Mouse (Mus musculus) adrenal gland, postnatal 10 days (tissue): Measurements from ENCODE around the gene Dclk2. TPM values are rescaled to one million over a fixed set of nuclear protein-coding genes. Genes with fewer than 3 reads are reported as not detected.

ENCODE experiments used
- DNase-seq: peaks from one replicate; pipeline ENCODE4 v3.0.0; 2021; ENCODE audit warnings: mixed read lengths
- total RNA-seq, 2 experiments: library from RNA; stranded (reverse); gene quantifications; 2 replicates each; pipeline ENCODE4 v1.2.3; 2021

Gene Dclk2
- total RNA-seq, 2 experiments from 2014 or later: 7.7 to 12.6 TPM

DNA sequence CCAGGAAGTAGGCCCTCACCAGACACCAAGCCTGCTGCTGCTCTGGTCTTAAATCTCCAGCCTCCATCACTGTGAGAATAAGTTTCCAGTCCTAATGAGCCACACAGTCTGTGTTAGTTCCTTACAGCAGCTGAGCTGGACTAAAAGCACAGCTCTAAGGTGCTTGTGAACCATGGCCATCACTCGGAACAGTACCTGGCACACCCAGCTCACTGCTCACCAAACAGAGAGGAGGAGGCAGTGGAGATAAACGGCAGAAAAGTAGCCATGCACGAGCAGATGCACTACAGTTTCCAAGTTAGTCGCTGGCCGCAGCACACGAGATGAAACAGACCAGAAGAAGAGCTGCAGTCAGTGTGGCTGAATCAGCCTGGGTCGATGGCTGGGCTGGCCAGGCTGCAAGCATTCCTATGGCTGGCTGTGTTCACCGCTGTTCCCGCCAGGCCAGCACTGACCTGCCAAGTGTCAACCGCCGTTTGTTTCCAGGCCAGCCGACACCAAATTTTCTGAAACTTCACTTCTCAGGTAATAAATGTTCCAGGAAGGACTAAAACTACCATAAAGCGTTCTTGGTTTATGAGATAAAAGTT, 122.7 kb downstream of the Dclk2 start:
- no peak for DNase-seq

DNA sequence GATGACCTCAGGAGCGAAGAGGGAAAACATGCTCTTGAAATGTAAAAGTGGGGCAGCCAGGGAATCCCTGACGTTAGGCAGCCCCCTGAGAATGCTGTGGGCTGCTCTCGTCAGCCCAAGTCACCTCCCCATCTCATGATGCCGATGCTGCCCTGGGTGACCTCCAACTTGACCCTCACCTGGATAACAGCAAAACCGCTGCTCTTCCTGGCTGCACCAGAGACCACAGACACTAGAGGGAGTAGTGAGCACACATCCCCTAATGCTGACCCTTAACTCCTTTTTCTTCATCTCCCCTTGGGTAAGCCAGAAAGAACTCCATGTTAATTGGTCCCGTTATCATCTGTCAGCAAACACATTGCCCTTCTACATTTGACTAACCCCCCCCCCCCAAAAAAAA, 123.9 kb downstream of the Dclk2 start:
- no peak for DNase-seq

DNA sequence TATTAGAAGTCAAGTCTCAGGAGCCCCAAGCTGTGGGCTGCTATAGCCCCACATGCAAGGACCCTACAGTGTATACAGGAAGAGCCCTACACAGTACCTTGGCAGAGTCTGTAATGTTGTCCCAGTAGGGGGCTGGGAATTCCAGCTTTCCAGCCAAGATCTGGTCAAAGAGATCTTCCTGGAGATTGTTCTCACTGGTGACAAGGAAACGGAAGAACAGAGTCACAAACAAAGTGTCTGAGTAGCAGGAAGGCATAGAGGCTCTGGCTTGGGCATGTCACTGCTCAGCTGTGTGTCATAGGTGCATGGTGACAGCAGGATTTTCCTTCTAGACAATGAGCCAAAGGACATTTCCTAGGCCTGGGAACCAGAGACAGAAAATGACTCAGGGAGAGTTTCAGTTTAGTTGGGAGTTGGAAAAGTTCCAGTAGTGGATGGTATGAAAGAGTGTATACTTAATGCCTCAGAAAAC, 126.9 kb downstream of the Dclk2 start:
- DNase-seq: peak; percentile 36

DNA sequence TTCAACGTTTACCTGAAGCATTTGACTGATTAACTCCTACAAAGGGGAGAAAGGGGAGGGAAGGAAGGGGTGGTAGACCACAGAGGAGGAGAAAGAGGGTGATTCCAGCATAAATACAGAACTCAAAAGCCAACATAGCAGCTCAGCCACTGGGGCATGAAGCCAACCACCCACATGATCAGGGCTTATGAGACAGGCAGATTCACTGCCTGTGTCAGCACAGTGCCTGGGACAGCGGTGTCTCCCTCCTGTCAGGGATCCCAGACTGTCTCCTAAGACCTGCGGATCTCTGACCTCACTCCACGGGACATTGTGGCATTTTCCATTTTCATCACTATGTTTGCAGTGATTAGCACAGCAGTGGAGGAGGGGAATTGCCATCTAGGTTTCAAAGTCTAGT, 127.4 kb downstream of the Dclk2 start:
- peak; percentile 27 for DNase-seq

DNA sequence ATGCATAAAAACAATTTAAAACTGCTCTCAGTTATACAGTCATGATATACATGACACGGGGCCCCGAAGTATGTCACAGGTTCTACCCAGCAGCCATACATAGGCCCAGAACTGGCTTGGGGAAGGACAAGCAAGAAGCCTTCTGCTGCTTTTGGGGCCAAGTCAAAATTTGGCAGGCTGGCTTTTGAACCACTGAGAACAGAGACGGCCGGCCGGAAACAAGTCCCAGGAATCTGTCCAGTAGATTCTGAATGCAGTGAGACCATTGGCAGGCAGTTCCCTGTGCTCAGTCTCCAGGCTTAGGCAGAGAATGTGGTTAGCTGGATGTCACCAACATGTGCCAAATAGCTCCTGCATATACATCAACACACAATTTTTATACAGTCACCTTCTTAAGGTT, 130.9 kb downstream of the Dclk2 start:
- DNase-seq: no peak

DNA sequence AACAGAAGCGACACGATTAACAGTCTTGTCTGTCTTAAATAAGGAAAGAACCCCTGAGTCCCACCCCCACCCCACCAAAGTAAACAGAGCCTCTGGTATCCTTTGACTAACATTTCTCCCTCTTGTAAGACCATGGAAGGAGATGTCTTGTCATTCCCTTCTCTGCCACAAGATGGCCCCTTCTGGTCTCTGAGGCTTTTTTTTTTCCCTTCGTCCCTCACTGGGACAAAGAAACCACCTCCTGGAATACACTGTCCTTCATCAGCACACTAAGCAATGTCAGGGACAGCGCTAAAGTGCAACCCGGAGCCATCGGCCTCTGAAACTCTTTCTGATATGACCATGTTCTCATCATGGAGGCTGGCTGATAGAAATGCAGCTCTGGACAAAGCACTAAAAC, 131.9 kb downstream of the Dclk2 start:
- peak; percentile 84 for DNase-seq

DNA sequence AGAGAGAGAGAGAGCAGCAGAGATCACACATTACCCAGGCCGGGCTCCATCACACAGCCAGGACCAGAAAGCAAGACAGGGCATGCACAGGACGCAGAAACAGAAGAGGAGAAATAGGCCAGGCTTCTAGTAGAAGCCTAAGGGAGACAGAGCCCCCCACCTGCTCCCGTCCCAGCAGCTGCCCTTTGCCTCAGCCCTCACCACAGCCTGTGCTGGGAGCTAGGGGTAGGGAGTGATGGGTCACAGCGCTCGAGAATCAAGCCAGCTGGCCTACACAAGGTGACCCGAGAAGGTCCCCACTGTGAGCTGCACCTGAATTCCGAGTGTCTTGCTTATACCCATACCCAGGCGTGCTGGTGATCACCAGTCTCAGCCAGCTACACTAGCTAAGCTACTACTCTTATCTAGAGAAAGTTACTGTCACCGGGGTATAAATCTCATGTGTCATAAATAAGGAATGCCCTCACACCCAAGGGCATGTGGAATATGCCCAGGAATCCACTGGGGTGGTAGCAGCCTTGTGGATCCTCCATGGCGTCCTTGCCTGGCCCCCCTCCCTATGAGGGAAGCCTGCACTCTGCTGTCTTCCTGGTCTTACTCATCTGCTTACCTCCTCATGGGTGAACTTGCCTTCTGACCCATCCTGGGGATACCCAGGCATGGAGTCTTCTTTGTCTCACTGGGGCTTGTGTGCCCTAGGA, 133.1 kb downstream of the Dclk2 start:
- peak; percentile 41 for DNase-seq

DNA sequence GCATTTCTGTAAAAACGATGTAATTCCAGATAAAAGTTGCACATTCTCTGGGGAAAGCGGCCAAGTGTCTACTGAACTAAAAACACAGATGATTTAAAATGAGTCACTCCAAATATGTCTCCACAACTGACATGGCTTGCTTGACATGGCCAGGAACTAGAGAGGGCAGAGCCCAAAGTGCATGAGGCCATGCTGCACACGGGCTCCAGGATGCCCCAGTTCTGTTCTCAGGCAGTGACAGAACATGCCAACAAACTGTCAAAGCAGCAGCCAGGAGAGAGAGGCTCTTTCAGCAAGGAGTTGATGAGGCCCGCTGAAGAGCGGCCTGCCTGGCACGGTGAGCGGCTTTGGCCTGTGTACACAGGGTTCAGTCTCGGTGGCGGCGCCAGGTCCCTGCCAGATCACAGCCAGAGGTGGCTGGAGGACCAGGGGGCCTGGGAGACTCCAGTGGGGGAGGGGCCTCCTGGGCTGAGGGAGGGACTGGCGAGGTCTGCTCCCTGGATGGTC, 133.8 kb downstream of the Dclk2 start:
- DNase-seq: peak; percentile 71

DNA sequence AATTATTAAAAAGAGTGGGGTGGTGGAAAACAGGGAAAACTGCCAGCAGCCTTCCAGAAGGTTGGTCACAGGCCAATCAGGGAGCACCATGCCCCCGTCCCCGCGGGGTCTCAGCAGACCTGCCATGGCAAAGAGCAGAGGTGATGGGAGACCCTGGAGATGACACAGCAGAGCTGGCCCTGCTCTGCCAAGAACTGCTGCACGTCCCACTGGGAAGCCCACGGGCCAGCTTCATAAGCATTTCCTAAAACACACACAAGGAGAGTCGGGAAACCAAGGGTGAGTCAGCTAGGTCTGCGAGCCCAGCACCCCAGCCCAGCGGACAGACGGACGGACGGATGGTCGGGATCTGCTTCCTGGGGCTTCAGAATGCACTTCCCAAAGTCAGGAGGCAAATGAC, 134.4 kb downstream of the Dclk2 start:
- DNase-seq: peak; percentile 26

DNA sequence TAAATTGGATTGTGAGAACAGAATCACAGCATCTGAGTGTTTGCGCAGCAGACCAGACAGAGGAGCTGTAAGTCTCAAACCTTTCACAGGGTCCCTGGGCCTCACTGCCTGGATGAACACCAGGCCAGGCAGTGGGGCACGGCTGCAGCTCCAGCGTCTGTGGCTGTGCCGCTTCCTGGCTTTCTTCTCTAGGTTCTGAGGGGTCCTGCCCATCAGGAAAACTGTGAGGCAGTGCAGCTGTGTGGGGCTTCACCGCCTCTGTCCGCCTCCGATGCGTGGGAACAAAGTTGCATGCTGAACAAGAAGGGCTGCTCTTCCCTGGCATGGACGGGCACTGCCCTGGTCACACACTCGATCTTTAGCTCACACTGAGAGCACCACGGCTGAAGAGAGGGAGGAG, 135.7 kb downstream of the Dclk2 start:
- DNase-seq: no peak

DNA sequence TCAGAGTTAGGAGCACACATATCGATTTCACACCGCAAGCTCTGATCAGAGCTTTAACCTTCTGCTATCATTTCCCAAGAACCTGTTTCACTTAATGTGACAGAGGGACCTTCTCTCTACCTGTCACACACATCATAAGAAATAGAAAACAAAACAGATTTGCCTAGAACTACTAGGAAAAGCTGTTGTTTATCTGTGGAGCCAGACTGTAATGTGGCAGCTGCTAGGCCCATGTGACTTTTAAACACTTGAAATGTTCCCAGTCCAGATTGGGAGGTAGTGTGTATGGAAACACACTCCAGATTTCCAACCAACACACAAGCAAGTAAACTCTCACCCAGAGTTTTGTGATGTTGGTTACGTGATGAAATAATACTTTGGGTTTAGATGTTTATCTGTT, 136.6 kb downstream of the Dclk2 start:
- DNase-seq: no peak

DNA sequence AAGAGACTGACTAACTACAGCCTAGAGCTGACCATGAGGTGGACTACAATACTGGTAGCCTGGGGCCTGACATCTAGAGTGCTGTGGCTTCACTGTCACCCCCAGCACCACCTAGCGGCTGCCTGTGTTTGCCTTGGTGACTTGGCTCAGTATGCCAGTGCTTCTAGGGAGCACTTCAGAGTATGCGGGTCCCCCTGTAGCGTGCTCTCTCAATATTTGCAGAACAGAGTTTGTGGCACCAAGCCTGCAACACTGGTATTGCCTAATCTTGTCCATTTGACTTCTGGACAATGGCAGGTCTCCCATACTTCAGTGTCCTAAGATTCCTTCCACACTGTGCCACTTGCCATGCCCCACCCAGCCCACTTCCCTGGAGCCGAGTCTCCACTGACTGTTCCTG, 140.9 kb downstream of the Dclk2 start:
- peak; percentile 40 for DNase-seq

DNA sequence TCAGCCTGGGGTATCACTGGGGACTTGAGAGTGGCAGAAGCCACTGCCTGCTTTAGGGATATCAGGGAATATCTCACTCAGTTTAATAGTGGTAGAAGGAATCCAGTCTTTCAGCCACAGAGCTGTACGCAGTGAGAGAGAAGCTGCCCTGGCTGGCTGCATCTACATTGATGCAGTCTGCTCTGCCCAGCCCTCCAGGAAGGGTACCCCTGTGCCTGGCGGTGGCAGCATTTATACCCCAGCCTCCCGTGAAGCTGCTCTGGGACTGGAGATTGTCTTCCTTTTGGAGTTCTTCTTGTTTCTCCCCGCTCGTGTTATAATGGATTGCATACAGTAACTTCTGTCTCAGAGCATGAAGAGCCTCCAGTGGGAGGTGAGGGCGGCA, 145.2 kb downstream of the Dclk2 start:
- DNase-seq: no peak

DNA sequence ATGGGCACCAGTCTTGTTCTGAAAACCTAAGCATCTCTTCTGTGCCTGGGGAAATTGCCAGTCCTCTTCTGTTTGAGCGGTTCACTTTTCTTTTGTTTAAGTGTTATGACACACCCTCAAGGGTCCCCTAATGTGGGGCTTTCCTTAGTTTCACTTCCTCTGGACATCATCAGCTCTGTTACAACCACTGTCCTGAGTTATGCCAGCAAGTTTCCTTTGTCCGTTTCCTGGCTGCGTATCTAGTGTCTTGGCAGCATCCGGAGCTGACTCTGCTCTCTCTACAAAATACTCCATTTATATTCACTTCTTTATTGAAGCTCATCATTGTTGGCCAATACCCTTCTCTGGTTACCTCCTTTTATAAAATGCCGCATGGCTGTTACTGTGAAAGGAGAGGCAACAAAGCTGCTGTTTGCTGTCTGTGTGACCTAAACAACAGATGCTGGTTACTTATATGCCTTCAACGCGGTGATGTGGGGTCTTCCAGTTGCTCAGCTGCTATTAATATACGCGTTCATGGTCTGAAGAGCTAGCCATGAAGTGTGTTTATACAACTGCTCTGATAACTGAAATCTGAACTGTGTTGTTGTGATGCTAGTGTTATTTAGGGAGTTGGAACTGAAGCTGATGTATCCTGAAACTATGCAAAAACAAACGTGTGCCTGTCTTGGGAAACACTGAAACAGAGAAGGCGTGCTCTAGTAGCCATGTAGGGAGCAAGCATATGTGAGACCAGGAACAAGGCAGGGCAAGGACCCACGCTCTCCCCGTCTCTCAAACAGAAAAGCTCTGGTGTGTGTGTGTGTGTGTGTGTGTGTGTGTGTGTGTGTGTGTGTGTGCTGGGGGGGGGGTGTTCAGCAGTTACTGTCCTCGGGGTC, 145.8 kb downstream of the Dclk2 start:
- DNase-seq: no peak

DNA sequence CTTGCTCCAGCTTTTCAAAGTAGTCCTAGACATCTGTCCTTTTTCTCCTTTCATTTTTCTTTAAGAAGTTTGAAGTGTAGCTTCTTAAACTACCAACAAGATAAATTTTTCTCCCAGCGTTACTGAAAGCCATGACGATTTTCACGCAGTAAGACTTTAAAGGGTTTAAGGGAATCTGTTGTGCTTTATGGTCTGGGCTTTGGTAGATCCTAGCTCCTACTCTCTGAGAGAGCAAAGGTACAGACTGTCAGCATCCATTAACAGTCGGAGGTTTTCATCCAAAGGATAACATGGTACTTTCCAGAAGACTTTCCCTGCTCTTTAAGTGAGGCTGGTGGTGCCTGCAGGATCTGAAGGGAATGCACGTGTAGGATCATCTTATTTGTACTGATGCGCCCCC, 151.7 kb downstream of the Dclk2 start:
- no peak for DNase-seq

DNA sequence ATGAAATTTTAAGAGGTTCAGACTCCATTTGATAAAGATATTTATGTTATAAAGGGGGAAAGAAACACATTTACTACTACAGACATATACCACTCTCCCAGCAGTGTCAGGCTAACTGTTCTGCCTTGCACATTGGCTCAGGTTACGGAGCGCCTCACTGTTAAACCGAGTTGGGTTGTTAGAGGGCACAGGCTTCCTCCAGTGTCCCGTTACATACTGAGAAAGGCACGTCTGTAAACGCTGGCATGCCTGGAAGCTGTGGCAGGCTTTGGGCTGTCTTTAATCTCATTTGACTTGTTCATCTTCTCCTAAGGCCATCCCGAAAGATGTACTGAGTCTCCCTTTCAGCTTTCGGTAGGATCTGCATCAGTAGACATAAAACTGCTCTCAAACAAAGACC, 152.1 kb downstream of the Dclk2 start:
- DNase-seq: no peak

DNA sequence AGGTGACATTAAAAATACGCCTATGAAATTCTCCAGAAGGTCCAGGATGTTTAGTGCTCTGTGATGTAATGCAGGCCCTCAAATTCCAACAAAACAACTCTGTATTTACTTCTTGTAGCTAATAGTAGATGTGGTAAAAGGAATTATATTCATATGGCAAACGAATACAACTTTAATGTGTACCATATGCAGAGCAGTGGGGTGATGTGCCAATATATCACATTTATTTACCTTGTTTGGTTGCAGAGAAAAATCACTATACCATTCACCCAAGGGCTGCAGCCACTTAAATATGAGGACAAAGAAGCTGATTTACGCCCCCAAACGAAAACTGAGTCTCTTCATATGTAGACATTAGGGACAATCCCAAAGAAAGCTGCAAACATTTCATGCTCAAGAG, 158.2 kb downstream of the Dclk2 start:
- no peak for DNase-seq

DNA sequence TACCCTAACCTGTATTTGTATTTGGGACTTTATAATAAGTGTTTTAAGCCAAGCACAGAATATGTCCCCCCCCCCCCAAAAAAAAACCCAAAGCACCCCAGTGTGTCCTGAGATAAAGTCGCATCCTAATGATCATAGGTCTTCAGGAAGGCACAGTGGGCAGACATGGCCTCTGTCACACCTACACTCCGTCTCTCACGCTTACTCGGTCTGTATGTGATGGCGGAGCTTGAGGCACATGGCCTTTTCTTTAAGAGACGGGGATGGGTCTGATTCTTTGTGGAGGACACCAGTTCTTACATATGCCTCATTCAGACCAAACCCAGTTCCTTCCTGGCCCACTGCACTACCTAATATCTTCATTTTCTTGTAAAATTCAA, 158.6 kb downstream of the Dclk2 start:
- DNase-seq: no peak

DNA sequence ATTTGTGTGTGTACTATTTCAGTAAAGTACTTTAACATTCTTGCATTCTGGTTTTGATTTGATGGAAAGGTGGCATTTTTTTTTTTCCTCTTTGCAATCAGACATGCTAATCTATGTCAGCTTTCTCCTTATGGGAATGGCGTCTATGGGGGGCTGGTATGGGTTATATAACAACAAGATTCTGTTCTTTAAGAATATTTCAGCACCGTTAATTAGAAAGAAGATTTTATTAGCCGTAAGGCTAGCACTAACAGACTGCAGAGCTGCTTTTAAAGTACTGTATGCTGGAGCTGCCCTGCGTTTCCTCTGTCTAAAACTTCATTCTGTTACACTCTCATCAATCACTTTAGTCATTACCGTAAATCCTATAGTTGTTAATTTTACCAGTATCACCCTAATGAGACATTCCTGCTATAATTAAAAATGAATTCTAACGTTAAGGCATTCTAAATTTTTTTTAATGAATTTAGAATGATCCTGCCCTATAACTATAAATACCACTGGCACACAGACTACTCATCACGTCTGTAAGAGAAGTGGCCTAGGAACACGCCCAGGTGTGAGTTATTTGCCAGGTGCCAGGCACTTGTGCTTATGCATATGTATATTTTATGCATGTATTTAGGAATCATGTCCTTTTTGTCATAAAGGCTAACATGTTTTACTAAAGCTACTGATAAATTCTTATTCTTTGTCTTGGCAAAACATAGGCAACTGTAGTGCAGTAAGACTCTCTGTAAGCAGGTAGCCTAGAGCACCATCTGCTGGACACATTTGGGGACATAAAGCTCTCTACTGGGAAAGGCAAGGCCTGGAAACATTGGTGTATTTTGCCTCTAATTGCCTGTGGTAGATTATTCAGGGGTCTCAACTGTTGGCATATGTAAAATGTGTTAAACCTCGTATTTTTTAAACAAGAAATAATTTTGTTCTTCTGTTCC, 159.3 kb downstream of the Dclk2 start:
- peak; percentile 80 for DNase-seq

DNA sequence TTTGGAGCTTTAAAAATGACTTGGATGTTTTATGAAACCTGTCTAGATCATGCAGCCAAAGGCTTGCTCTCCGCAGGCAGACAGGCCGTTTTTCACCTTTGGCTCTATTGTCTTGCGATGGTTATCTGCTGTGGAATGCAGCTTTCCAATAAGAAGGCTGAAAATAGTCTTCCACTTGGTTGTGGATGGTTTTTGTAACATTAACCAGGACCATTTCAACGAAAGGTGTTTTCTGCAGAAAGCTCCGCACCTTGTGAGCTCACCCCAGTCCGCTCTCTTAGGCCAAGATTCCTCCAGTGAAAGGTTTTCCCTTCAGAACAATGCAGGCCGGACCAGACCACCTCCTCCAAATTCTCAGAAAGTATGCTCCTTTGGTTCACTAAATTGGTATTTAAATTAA, 160.2 kb downstream of the Dclk2 start:
- DNase-seq: no peak

DNA sequence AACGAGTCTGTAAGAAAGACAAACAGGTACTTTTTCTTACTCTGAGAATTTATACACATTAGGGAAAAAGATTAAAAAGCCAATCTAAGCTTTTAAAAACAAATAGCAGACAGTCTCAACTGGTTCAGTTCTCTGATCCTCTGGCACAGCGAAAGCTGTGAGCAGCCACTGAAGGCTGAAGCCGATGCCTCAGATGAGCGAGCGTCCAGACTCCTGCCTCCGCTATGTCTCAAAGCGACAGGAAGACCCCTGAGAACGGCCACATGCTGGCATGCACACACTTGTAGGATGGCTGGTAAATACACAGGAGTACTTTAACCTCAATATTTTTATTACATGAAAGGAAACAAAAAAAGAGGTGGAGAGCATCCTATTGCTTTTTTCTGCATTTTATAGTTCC, 160.8 kb downstream of the Dclk2 start:
- DNase-seq: no peak

DNA sequence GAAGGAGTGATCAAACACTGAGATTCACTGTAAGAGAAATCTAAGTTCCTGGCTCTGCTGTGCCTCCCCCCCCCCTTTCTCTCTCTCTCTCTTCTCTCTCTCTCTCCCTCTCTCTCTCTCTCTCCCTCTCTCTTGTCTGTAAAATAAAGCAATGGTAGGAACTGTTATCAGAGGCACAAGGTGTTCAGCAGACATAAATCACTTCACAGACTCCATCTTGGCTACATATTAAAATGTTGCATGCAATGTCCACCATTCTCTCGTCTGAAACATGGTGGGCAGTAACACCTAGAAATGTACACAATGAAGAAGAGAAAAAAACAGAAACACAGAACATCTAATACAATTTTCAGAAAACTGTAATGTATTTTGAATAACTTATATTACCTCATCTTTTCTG, 161.3 kb downstream of the Dclk2 start:
- no peak for DNase-seq
